Mouse (Mus musculus) G1E (cell line): Measurements from ENCODE around the gene 1700113H08Rik.

ENCODE experiments used
- CTCF ChIP-seq: IDR thresholded peaks from 2 replicates; pipeline ENCODE4 v1.5.1; 2012; ENCODE audit warnings: low read depth, low read length, inconsistent platforms, mixed read lengths
- GATA1 ChIP-seq: IDR thresholded peaks from 2 replicates; pipeline ENCODE4 v1.6.1; 2012; ENCODE audit warnings: borderline replicate concordance, low read length, inconsistent platforms, mixed read lengths

GRCm38 (mm10) chr10:87045273-87045672 lies 12.6 kb upstream of the 1700113H08Rik start:
- TF ChIP-seq CTCF (no peak), GATA1 (no peak)
